Mouse (Mus musculus) T-helper 17 cell (primary cell): Measurements from ENCODE around the gene Gm10642.

Experiments
- in situ Hi-C, 2 experiments: fragments of 300-600 bp; cut with MboI, MseI; formaldehyde crosslinking; loops; 1 replicate in 1 of 2; 2 replicates in 1 of 2; pipeline ENCODE4 v1.15.1; 2025; ENCODE audit warnings: high pct_unique_total_duplicates in 2 of 2

Gm10642 gene

DNA sequence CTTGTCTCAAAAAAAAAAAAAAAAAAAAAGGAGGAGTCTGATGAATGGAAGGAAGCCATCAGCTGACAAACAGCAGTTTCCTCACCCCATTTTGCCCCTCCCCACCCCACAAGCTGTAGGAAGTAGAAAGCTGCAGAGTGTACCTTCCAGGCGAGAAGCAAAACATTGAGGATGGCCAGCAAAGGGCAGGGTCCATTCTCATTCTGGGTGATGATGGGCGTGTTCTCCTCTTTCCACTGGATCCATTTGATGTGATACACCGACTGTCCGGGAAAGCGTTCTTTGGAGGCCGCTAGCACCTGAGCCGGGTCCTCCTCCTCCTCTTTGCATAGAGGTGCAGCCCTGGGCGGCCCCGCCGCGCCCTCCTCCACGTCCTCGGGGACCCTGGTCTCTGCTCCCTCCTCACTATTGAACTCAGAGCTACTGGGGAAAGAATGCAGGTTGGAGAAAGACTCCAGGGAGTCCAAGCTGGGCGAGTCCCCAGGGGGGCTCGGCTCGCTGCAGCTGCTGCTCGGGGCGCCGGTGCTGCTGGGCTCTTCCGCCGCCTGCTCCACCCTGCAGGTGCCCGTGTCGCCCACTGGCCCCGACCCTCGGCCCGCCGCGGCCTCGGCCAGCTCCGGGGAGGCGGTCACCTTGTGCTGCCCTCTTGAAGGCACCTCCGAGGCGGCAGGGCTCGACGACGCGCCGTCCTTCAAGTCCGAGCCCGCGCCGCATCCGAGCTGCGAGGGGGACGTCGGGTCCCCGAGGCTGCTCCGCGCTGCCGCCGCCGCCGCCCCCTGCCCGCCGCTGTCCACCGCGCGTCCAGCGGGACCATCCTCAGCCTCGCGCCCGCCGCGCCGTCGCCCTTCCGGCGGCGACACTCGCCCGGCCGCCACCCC is at the start of gene Gm10642:
Gene Gm10642, plus strand, starts transcription at position 122 of the 878 bp plus-strand sequence.
- in situ Hi-C loops: loop anchor here in 1 of 2 experiments (5.0 kb wide), 1 partner anchor 416 kb away; no protein-coding TSS in a partner anchor

GRCm38 (mm10) chr9:70611026-70611673 is 44.9 kb upstream of the Gm10642 start:
- in situ Hi-C loops: no loop called here

DNA sequence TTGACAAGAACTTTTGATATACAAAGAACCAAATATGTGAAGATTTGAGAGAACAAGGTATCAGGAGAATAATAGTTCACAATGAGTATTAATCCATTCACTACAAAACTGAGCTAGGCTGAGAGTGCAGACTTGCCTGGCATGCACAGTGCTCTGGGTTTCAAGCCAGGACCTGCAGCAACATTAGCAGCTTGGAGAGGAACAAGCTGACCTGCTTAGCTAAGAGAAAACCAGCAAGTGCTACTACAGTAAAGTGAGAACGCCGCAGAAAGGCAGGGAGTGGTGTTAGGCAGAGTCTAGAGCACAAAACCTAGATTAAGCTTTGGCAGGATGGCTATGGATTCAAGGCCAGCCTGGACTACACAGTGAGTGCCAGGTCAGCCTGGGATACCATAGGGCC is 26.3 kb upstream of the Gm10642 start:
- in situ Hi-C loops: no loop called here

- in situ Hi-C loops: no loop called here
These were observed 24.4 kb upstream of the Gm10642 start for GRCm38 (mm10) chr9:70631665-70632064.

GRCm38 (mm10) chr9:70636748-70637147 is 19.3 kb upstream of the Gm10642 start:
- in situ Hi-C loops: loop anchor here in 1 of 2 experiments (5.0 kb wide), 1 partner anchor 71 kb away; no protein-coding TSS in a partner anchor

- in situ Hi-C loops: no loop called here
These were observed 5.8 kb upstream of the Gm10642 start for GRCm38 (mm10) chr9:70650260-70650659.

DNA sequence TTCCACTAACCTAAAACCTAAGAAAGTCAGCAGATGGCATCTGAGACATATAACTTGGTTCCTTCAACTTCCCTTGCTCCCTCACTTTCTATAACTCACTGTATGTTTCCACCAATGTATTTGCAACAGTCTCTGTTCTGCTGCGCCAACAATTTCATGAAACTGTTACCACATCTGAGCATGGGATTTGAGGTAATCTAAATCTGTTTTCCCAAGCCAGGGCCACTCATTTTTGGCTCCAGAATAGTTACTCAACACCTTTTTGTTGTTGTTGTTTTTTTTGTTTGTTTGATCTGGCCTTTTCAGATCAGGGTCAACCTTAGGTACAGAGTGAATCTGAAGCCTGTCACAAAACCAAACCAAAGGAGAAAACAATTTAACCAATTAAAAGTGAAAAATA is 5.1 kb upstream of the Gm10642 start:
- in situ Hi-C loops: no loop called here

- in situ Hi-C loops: no loop called here
These were observed 3.8 kb upstream of the Gm10642 start for GRCm38 (mm10) chr9:70652221-70652620.

GRCm38 (mm10) chr9:70653875-70654274 is 2.2 kb upstream of the Gm10642 start:
- in situ Hi-C loops: no loop called here

DNA sequence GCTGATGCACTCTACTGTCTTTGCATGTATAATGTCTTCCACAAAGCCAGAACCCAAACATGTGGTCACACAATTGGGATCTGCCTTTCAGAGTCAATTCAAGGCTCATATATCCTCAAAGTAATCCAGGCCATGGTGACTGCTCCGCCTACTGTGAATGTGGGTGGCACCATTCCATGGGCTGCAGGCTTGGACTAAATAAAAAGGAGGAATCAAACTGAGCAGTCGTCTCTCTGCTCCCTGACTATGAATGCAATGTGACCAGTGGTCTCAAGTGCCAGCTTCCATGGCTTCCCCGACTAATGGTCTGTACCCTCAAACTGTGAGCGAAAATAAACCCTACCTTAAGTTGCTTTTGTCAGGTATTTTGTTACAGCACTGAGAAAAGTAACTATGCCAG is 1.6 kb upstream of the Gm10642 start:
- in situ Hi-C loops: no loop called here

GRCm38 (mm10) chr9:70655764-70656129 is 304 bp upstream of the Gm10642 start:
- in situ Hi-C loops: loop anchor here in 1 of 2 experiments (5.0 kb wide), 1 partner anchor 417 kb away; no protein-coding TSS in a partner anchor

DNA sequence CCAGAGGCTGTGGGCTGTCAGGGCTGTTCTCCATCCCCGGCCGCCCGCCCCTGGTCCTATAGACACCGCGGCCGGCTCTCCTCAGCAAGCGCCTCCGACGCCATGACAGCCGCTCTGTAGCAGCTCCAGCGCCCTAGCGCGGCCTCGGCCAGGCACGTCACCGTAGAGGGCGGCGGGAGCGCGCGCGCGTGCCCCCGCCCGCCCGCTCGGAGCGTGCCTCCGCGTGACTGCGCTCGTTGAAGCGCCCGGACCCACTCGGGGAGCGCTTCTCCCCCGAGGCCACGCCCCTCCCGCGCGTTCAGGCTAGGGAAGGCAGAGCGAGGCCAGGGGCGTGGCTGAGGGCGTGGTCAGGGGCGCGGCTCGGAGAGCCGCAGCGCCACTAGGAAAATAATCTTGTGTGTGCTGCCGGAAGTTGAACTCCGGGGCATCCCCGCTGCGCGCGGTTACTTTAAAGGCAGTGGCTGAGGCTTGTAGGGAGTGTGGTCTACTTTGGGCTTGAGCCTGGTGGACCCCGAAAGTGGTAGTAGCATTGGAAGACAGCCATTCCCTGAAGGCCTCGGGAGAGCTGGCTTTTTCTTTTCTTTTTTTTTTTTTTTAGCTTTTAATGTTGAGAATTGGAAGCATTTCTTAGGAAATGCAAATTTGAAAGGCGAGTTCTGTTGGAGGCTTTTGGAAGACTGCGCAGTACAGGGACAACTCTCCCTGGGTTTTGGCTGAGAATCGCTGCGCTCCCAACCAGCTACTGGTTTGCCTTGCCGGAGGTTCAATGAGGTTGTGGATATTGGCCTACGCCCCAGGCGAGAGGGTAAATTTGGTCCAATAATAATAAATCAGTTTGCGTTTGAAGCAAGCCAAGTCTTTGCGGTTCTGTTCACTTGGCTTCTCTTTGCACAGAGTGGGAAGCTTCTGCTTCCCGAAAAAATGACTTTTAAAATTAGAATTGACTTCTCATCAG is 1.2 kb downstream of the Gm10642 start, which contains the start of gene Mindy2:
Gene Mindy2, minus strand, starts transcription at position 162 of the 955 bp plus-strand sequence.
- in situ Hi-C loops: loop anchor here in 1 of 2 experiments (5.0 kb wide), 1 partner anchor 415 kb away; no protein-coding TSS in a partner anchor

DNA sequence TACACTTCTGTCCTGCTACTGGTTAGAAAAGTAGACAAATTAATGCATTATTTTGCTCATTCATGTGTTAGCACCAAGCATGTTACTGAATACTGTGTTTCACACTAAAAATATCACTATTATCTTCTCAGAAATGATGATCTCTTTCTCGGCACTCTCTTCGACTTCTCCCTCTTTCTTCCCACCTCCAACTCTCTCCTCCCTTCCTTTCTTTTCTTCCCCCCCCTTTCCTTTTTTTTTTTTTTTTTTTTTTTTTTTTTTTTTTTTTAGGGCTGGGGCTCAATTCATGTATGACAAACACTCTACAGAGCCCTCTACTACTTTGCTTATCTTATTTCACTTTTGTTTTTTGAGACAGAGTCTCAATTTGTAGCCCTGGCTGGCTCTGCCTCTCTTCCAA is 2.2 kb downstream of the Gm10642 start:
- in situ Hi-C loops: loop anchor here in 1 of 2 experiments (5.0 kb wide), 1 partner anchor 414 kb away; no protein-coding TSS in a partner anchor

- in situ Hi-C loops: loop anchor here in 1 of 2 experiments (5.0 kb wide), 1 partner anchor 262 kb away; no protein-coding TSS in a partner anchor
These were observed 8.8 kb downstream of the Gm10642 start for GRCm38 (mm10) chr9:70664847-70665246.

GRCm38 (mm10) chr9:70665372-70666145 is 9.5 kb downstream of the Gm10642 start:
- in situ Hi-C loops: no loop called here

- in situ Hi-C loops: no loop called here
These were observed 10.8 kb downstream of the Gm10642 start for GRCm38 (mm10) chr9:70666811-70667210.

DNA sequence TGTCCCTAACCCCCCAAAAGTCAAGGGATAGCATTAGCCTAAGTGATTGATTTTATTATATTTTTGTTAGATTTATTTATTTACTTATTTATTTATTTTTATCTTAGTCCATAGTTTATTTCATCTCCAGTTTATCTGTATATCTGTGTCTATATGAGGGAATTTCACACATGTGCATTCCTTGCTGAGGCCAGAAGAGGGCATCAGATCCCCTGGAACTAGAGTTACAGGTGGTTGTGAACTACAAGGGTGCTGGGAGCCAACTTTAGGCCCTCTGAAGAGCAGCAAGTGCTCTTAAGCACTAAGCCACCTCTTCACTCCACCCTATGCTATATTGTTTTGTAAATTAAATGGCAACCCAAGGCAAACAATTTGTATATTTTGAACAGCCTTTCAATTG is 12.0 kb downstream of the Gm10642 start:
- in situ Hi-C loops: no loop called here

DNA sequence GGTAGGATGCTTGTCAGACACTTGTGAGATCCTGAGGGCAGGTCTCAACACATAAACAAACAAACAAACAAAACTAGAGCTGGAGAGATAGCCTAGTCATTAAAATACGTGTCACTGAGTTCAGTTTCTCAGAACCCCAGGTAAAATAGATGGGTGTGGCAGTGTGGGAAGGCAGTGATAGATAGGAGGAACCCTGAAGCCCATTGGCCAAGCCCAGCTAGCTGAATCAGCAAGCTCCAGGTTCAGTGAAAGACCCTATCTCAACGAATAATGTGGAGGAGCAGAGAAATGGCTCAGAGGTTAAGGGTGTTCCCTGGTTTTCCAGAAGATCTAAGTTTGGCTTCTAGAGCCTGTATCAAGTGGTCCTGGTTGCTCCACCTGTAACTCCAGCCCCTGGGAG is 13.1 kb downstream of the Gm10642 start:
- in situ Hi-C loops: no loop called here

- in situ Hi-C loops: loop anchor here in 1 of 2 experiments (10.0 kb wide), 1 partner anchor 424 kb away; no protein-coding TSS in a partner anchor
These were observed 14.3 kb downstream of the Gm10642 start for GRCm38 (mm10) chr9:70670381-70670780.

DNA sequence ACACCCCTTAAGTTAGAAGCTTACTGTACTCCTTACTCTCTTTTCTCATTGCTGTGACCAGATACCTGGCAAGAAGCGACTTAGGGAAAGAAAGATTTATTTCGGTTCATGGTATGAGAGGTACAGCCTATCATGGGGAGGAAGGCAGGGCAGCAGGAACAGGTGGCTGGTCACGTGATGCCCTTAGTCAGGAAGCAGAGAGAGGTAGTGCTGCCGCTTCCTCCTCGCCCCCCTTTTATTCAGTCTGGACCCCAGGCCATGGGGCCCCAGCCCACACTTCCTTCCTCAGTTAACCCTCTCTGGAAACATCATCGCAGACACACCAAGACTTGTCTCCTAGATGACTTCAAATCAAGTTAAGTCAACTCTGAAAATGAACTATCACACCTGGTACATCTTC is 15.2 kb downstream of the Gm10642 start:
- in situ Hi-C loops: loop anchor here in 1 of 2 experiments (10.0 kb wide), 1 partner anchor 424 kb away; no protein-coding TSS in a partner anchor
